Mouse (Mus musculus) cerebellum, postnatal 4 days (tissue): Measurements from ENCODE around the gene Adam30.
"Not testable (repeated sequence)": the region's sequence is repeated elsewhere in the genome, so short reads cannot be mapped to it uniquely, and the experiment has no call there.

Experiments used
- DNase-seq, 2 experiments: peaks; one replicate each; pipeline ENCODE4 v3.0.0; 2022; ENCODE audit warnings: low spot score in 2 of 2, mixed read lengths in 1 of 2

Gene Adam30

DNA sequence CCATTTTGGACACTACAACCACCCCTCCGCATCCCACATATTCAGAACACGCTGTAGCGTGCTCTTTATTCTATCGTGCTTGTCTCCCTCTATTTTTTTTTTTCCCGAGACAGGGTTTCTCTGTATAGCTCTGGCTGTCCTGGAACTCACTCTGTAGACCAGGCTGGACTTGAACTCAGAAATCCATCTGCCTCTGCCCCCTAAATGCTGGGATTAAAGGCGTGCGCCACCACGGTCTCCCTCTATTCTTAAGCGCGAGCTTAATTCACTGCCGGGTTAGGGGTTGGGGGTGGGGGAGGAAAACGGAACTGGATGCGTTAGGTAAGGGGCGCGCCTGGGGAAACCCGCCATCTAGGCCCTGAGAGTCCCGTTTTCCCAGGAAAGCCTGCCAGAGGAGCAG is at the start of gene Adam30:
Gene Adam30 (plus strand): TSS at position 301 of the 400 bp plus-strand sequence.
- no peak for DNase-seq

DNA sequence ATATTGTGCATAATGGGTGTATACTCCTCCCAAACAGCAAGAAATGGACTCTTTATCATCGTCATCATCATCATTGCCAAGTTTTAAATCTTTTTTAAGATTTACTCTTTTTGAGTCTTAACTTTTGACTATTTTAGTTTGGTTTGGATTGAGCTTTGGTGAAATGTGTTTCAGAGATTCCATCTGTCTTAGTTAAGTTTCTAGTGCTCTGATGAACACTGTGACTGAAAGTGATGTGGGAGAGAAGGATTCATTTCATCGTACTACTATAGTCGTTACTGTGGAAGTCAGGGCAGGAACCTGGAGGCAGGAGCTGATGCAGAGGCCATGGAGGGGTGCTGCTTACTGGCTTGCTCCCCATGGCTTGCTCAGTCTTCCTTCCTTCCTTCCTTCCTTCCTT is 42.2 kb upstream of the Adam30 start:
- no peak for DNase-seq

DNA sequence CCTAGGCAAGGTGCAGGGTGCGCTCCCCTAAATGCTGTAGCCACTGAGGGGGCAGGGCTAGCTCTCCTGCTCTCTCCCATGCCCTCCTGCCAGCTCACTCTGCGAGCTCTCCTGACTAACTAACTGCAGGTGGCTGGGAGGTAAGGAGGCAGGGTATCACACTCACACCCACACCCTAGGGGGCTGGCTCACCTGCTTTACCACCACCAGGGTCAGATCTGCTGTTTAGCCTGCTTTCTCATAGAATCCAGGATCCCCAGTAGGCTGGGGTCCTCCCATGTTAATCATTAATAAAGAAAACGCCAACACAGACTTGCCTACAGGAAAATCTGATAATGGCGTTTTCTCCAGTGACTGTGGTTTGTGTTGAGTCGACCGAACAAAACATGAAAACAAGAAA is 41.1 kb upstream of the Adam30 start:
- DNase-seq: no peak

DNA sequence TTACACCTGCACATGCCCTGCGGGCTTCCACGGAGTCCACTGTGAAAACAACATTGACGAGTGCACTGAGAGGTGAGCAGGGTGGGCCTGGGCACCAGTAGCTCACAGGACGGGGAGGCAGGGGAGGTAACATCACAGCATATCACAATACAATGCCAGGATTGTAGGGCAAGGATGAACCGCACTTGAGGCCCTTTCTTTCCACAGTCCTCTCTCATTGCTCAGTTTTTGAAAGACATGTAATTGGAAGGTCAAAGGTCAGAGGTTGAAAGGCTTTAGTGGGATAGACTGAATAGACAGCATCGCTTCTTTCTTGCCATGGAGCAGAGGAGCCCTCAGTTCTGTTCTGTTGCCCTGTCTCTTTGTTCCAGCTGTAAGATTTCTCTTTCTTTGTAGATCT is 39.5 kb upstream of the Adam30 start:
- DNase-seq: no peak

DNA sequence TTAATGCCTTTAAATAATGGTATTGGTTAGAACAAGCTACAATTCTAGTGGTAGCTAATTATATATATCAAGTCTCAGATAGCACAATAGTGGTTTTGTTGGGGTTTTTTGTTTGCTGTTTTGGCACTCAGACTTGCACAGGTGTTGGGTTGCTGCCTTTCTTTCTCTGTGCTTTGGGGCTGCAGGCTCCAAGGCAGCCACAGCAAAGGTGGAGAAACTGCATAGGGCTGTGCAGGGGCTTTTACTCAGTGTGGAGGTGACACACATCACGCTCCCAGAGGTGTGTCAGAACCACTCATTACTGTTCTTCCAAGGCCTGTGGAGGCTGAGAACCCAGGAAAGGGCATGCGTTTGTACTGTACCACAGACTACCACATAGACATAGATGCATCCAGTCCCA is 32.7 kb upstream of the Adam30 start:
- no peak for DNase-seq

DNA sequence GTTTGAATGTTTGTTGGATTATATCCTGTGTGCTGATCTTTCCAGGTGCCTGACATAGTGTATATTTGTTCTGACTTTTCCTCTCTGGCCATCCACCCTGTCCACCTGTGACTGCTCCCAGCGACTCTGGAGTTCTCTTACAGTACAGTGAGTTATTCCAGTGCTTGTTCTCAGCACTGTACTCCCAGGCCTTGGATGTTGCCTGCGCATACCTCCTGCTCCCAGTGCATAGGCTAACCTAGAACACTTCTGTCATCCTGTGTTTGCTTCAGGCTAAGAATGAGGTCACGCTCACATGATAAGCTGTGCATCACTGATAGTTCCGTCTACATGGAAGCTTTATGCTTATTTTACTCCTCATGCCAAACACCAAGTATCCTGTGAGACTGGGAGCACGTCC is 31.7 kb upstream of the Adam30 start:
- no peak for DNase-seq

DNA sequence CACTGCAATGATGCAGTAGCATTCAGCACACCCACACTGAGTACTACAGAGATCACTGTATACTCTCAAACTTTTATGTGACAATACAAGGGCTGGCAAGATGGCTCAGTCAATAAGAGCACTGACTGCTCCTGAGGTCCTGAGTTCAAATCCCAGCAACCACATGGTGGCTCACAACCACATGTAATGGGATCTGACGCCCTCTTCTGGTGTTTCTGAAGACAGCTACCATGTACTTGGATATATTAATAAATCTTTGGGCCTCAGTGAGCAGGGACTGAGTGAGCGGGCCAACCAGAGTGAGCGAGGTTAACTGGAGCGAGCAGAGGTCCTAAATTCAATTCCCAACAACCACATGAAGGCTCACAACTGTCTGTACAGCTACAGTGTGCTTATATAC is 28.3 kb upstream of the Adam30 start:
- DNase-seq: not testable (repeated sequence)

DNA sequence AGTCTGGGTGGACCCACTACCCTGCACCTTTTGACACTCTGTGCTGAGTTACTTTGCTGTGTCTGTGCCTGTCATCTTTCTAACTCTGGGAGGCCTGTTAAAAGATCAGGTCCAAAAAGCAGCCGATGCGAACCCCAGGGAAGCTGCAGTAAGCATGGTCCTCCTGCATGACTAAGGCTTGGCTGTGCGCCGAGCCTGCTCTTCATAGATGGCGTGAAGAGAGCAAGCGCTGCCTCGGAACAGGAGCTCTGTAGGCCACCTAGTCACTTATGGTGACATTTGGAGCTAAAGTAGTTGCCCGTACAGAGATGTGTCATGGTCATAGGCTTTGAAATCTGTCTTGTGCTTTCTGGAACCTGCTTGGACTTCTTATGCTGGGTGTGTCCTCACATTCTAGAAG is 27.8 kb upstream of the Adam30 start:
- peak in 1 of 2 experiments; percentile 11 for DNase-seq

DNA sequence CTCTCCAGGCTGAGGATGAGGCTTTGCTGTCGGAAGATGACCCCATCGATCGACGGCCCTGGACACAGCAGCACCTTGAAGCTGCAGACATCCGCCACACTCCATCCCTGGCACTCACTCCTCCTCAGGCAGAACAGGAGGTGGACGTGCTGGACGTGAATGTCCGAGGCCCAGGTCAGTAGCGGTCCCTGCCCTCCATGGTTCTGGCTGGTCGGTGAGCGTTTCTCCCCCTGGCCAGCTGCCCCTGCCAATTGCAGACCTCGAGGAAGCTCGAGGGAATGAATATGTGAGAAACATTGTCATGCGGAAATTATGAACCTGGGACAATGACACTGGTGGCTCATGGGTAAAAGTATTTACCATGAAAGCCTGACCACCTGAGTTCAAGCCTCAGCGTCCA is 19.0 kb upstream of the Adam30 start:
- DNase-seq: peak in 1 of 2 experiments; percentile 17

DNA sequence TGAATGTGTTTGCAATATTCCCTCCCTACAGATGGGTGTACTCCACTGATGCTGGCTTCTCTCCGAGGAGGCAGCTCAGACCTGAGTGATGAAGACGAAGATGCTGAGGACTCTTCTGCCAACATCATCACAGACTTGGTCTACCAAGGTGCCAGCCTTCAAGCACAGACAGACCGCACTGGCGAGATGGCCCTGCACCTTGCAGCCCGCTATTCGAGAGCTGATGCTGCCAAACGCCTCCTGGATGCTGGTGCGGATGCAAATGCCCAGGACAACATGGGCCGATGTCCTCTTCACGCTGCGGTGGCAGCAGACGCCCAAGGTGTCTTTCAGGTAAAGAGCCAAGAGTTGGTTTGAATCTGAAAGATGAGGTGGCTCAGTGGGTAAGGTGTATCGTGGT is 17.6 kb upstream of the Adam30 start:
- peak in 1 of 2 experiments; percentile 7 for DNase-seq

DNA sequence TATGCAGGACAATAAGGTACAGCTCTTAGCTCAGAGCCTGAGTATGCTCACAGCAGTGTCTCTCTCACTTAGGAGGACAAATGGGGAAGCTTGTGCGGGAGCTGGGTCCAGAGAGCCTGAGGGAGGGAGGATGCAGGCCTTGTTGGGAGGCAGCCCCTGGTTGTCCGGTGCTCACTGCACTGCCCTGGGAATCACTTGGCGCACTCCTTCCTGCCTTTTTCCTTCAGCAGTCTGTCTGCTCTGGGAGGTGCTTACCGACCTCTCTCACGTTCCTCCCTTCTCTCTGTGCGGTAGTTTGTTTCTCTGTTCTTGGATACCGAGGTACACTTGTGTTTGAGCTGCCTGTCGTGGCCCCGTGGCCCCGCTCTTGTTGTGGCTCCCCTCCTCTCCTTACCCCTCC is 15.2 kb upstream of the Adam30 start:
- peak in 1 of 2 experiments; percentile 13 for DNase-seq

DNA sequence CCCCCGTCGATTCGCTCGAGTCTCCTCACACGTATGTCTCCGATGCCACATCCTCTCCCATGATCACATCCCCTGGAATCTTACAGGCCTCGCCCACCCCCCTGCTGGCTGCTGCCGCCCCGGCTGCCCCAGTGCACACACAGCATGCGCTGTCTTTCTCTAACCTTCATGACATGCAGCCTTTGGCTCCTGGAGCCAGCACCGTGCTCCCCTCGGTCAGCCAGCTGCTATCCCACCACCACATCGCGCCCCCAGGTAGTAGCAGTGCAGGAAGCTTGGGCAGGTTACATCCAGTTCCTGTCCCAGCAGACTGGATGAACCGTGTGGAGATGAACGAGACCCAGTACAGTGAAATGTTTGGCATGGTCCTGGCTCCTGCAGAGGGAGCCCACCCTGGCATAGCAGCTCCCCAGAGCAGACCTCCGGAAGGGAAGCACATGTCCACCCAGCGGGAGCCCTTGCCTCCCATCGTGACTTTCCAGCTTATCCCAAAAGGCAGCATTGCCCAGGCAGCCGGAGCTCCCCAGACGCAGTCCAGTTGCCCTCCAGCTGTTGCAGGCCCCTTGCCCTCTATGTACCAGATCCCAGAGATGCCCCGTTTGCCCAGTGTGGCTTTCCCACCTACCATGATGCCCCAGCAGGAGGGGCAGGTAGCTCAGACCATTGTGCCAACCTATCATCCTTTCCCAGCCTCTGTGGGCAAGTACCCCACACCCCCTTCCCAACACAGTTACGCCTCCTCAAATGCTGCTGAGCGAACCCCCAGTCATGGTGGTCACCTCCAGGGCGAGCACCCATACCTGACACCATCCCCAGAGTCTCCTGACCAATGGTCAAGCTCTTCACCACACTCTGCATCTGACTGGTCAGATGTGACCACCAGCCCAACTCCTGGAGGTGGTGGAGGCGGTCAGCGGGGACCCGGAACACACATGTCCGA is 13.7 kb upstream of the Adam30 start:
- DNase-seq: peak in 1 of 2 experiments; percentile 15

DNA sequence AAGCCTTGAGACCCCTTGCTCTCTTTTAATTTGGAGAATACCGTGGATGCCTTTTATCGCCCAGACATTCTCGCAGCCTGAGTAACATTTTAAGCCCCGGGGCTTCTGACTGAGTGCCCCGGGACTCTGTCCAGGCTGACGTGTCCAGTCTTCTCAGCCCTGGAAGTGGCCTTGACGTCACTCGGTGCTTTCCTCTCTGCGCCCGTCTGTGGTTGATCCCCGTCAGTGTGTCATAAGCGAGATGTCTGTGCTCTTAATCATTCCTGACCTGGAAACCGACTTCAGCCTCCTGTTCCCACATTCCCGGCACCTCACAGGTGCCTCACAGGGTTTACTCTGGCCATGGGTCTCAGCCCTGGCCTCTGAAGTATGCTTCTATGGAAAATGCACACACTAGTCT is 12.7 kb upstream of the Adam30 start:
- no peak for DNase-seq

DNA sequence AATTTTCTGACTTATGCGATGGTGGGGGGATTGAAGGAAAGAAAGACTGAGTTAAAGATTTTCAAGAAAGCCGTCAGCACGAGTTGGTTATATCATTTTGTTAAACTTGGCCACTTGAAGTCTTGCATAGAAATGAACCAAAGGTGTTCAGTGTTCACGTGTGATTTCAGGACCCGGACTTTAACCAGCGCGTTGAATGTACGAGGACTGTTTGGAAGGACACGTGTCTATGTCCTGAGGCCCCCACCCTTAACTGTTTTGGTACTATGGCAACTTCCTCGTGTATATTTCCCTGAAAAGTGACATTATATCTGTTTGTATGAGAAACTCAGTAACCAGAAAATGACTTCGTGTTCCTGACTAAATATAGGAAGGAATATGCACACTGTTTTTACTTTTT is 10.5 kb upstream of the Adam30 start:
- DNase-seq: no peak

DNA sequence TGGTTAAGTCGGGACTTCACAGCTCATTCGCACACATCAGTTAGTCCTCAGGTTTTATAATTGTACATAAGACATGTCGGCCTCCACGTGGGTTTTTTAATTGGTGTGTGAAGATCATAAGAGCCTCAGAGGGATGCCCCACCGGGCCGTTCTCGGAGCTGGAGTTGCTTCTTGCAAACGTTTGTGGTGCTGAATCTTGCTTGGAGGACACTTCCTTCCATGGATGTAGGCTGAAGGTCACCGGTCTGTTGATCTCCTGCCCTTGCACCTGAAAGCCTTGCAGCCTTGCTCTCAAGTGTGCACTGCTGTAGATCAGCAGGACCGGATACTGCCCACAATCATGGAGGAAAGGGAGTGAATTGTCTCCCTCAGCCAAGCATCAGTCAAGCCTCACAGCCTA is 9.4 kb upstream of the Adam30 start:
- no peak for DNase-seq

DNA sequence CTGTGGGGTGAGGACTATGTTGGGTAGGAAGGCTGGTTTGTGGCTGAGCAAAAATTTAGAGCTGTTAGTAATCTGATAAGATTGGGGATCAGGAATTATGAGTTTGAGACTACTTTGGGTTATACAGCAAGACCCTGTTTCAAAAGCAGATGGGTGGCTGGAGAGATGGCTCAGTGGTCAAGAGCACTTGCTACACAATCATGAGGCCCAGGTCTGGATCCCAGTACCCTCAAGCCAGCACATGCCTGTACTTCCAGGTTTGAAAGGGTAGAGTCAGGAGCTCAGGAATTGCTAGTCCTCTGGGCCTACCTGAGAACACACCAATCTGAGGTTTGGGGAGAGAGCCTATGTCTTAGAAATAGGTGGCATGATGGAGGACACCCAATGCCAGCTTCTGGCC is 7.0 kb upstream of the Adam30 start:
- DNase-seq: no peak

DNA sequence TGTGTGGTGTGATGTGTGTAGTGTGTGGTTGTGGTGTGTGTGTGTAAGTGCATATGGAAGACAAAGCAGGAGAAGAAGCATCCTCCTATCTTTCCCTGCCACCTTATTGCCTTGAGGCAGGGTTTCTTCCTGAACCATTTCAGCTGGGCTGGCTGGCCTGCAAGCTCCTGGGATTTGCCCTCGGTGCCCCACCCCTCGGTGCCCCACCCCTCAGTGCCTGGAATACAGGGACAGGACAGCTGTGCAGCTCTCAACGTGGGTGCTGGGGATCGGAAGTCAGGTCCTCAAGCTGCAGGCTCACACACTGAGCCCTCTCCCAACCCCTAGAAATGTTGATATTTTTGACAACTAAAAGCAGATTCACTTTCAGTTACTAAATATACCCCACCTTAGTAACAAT is 4.3 kb upstream of the Adam30 start:
- no peak for DNase-seq

DNA sequence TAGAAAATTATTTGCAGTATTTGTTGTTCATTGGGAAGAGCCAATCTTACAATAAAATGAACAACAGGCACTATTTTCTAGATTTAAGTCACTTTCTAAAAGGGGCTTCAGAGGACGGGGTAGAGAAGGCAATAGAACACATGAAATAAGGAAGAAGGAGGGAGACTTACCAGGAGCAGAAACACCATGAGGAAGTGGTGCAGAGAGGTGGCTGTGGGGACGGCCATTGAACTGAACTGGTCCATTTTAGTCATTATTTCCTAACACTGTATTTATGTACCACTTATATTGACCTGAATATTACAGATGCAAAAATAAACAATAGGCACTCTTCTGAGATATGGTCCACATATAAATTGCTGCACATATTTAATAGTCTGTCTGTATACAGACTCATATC is 3.4 kb upstream of the Adam30 start:
- DNase-seq: no peak

DNA sequence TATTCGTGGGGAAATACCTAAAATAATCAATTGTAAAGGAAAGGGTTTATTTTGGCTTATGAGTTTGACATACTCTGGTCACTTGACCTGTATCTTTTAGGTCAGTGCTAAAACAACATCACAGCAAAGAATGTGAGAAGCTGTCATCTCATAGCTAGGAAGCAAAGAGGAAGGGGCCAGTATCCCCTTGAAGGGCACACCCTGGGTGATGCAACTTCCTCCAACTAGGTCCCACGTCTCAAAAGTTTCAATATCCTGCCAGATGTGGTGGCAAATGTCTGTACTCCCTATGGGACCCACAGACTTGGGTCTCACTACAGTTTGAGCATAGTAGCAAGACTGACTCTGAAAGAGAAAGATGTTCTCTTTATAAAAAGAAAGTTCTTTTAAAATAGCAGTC is 2.8 kb upstream of the Adam30 start:
- DNase-seq: no peak

DNA sequence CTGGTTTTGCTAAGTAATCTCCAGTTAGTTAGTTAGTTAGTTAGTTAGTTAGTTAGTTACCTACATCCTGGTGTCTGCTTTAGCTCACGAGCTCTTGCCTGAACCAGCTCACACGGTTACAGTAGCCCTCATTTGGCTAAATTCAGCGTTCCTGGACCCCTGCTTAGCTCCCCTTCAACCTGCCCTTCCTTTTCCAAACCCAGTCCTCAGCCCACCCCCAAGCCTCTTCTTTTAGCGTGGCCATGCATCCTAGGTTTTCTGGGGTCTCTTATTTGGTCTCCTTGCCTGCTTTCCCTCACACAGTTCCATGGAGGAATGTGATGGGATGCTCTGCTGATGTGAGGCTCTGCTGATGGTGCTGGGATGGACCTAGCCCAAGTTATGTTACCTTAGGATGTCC is 1.8 kb upstream of the Adam30 start:
- DNase-seq: no peak

DNA sequence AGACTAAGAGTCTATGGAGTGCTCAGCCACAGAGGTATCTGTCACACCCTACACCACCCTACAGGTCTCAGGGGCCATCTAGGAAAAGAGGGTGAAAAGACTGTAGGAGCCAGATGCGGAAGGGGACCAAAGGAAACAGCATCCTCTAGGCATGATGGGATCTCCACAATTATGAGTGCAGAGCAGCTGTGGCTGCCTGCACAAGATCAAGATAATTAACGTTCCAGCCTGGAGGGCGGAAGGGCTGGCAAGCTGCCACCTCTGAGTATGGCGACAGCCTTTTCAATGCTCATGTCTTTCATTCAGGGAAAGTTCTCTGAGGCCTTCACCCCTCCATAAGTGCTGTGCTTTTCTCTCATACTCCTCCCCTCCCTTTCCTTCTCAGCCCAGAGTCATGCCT is 1.1 kb upstream of the Adam30 start:
- no peak for DNase-seq

DNA sequence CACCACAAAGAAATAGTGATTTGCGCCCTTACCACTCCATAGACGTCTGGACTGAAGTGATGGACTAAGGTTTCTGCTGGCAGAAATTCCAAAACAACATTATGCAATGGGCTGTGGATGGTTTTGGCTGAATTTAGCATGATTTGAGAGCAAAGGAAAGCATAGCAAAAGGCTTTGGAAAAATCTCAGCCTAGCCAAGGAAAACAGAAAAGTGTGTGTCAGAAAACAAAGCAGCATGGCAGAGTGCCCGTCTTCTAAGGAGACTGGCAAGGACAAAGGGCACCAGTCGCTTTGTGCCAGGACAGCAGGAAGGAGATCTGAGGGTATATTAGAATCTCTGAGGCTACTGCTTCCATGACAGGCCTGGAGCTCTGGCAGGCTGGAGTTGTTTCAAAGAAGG is 17.9 kb downstream of the Adam30 start:
- peak in 1 of 2 experiments; percentile 40 for DNase-seq

DNA sequence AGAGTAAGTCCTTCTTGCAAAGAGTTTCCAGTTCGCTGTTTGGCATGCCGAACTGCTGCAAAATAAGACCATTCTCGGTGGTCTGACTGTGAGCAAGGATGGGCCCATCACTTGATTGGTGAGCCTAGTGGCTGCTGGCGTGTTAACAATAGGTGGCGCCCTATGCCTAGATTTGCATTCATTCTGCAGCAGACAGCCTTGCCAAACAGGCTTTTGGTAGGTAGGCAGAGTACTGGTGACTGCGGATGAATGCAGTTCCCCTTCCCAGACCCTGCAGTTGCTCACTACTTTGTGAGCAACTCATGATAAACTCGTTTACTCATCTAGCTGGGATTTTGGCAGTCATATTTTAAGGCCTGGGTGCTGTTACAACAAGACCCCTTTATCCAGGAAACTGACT is 20.4 kb downstream of the Adam30 start:
- peak in 1 of 2 experiments; percentile 51 for DNase-seq
